Mouse (Mus musculus): ENCODE data around the gene Olfr1148. TPM values are rescaled to one million over a fixed set of nuclear protein-coding genes. Genes with fewer than 3 reads are reported as not detected.

Gene Olfr1148
- not detected for total RNA-seq (2021)
- long read RNA-seq, experiment 1, result 0 reads
- long read RNA-seq, experiment 2, result 0 reads

- no peak for DNase-seq (ENCODE audit: low spot score in 2 of 2)
Observed at GRCm38 (mm10) chr2:87830233-87830632, at the start of gene Olfr1148. Olfr1148 (plus strand) TSS chr2:87830533.

GRCm38 (mm10) chr2:87800292-87800691, 30.0 kb upstream of the Olfr1148 start, which contains the start of gene Olfr1143:
Olfr1143 (plus strand) TSS chr2:87800592.
- no peak for DNase-seq (ENCODE audit: low spot score in 2 of 2)

GRCm38 (mm10) chr2:87809522-87809921, 20.8 kb upstream of the Olfr1148 start, which contains the start of gene Olfr1145:
Olfr1145 (plus strand) TSS chr2:87809822.
- DNase-seq (ENCODE audit: low spot score in 2 of 2), result no peak

DNA sequence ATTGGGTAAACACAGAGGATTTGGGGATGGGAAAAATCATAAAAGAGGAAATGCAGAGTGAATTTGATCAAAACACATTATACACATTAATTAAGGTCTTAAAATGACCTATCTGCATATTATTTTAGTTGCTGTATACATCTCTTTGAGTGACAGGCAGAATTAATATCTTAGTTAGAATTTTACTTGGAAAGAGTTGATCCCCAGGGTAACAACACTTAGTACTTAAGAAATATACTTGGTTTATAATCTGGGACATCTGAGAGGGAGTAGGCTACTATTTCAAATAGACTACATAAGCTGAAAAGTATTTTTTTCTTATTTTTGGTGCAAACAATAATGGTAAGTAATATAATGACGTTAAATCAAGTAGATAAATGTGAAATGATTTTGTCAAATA, 13.4 kb downstream of the Olfr1148 start, which contains the start of gene Olfr1150-ps1:
Olfr1150-ps1 (plus strand) TSS at position 301 of the 400 bp plus-strand sequence.
- no peak for DNase-seq (ENCODE audit: low spot score in 2 of 2)

GRCm38 (mm10) chr2:87855562-87855961, 25.2 kb downstream of the Olfr1148 start, which contains the start of gene Olfr1151:
Olfr1151 (plus strand) TSS chr2:87855862.
- DNase-seq (ENCODE audit: low spot score in 2 of 2), result no peak

- DNase-seq (ENCODE audit: low spot score in 2 of 2), result no peak
Observed at GRCm38 (mm10) chr2:87866192-87866591, 35.9 kb downstream of the Olfr1148 start, which contains the start of gene Olfr1152. Olfr1152 (plus strand) TSS chr2:87866492.

Other genes starting within 250 kb of the Olfr1148 start
- not detected for gene Olfr1130, start 224.3 kb upstream of the Olfr1148 start, total RNA-seq (2021)
- not detected for gene Olfr1131, start 203.4 kb upstream of the Olfr1148 start, total RNA-seq (2021)
- not detected for gene Olfr1132, start 193.0 kb upstream of the Olfr1148 start, total RNA-seq (2021)
- gene Olfr1133, start 183.2 kb upstream of the Olfr1148 start, total RNA-seq (2021), result not detected
- not detected for gene Olfr1134, start 172.1 kb upstream of the Olfr1148 start, total RNA-seq (2021)
- not detected for gene Olfr1135, start 156.9 kb upstream of the Olfr1148 start, total RNA-seq (2021)
- gene Olfr1136, start 136.6 kb upstream of the Olfr1148 start, total RNA-seq (2021), result not detected
- not detected for gene Olfr1137, start 117.4 kb upstream of the Olfr1148 start, total RNA-seq (2021)
- gene Olfr1138, start 90.6 kb upstream of the Olfr1148 start, total RNA-seq (2021), result not detected
- not detected for gene Olfr1140, start 86.8 kb upstream of the Olfr1148 start, total RNA-seq (2021)
- gene Olfr1141, start 76.5 kb upstream of the Olfr1148 start, total RNA-seq (2021), result not detected
- not detected for gene Olfr152, start 51.0 kb upstream of the Olfr1148 start, total RNA-seq (2021)
- not detected for gene Olfr1143, start 29.9 kb upstream of the Olfr1148 start, total RNA-seq (2021)
- gene Olfr1145, start 20.7 kb upstream of the Olfr1148 start, total RNA-seq (2021), result not detected
- gene Olfr1150-ps1, start 13.5 kb downstream of the Olfr1148 start, total RNA-seq (2021), result not detected
- not detected for gene Olfr1151, start 25.3 kb downstream of the Olfr1148 start, total RNA-seq (2021)
- gene Olfr1152, start 36.0 kb downstream of the Olfr1148 start, total RNA-seq (2021), result not detected
- gene Olfr1153, start 64.4 kb downstream of the Olfr1148 start, total RNA-seq (2021), result not detected
- not detected for gene Olfr1154, start 74.6 kb downstream of the Olfr1148 start, total RNA-seq (2021)
- gene Olfr1155, start 114.6 kb downstream of the Olfr1148 start, total RNA-seq (2021), result not detected
- gene Olfr1156, start 122.6 kb downstream of the Olfr1148 start, total RNA-seq (2021), result not detected
- gene Olfr1157, start 137.8 kb downstream of the Olfr1148 start, total RNA-seq (2021), result not detected
- gene Olfr74, start 144.1 kb downstream of the Olfr1148 start, total RNA-seq (2021), result not detected
- not detected for gene Olfr1158, start 159.6 kb downstream of the Olfr1148 start, total RNA-seq (2021)
- not detected for gene Olfr1160, start 177.7 kb downstream of the Olfr1148 start, total RNA-seq (2021)
- not detected for gene Olfr1161, start 192.2 kb downstream of the Olfr1148 start, total RNA-seq (2021)
- not detected for gene Olfr73, start 207.2 kb downstream of the Olfr1148 start, total RNA-seq (2021)
- not detected for gene Olfr1162, start 220.6 kb downstream of the Olfr1148 start, total RNA-seq (2021)
- gene Olfr1163, start 241.3 kb downstream of the Olfr1148 start, total RNA-seq (2021), result not detected